ENCODE assay signal across 9 mouse cellular contexts in genomic region chr9:114527992-114528679, GRCm38 (mm10). TPM values are rescaled to one million over a fixed set of nuclear protein-coding genes. Genes with fewer than 3 reads are reported as not detected.
DNase-seq lines count a peak whose midpoint lies in the region; ATAC-seq and TF ChIP-seq lines count a peak whose summit lies in the region.
"Had no signal": no experiment of that assay in that cellular context is flagged by ENCODE, and none has a peak within 500 bp of the region (broad histone marks: within the 10 kb centered on the region; RNA-seq: fewer than 3 reads in every experiment).

No protein-coding gene starts in this region.

- H3K36me3 ChIP-seq in midbrain, embryonic 13.5 days = no peaks in the 10 kb centered on the region
- H3K36me3 ChIP-seq in midbrain, embryonic 14.5 days (ENCODE audit: control insufficient read depth, insufficient read depth, low read length) = no peaks in the 10 kb centered on the region
- no peaks in the 10 kb centered on the region for H3K36me3 ChIP-seq in thymus, adult 2 months (ENCODE audit: control insufficient read depth, insufficient read depth, low read length)

- H3K4me3 ChIP-seq in midbrain, embryonic 13.5 days (replicated peaks) = no peak overlapping the region
- no peak overlapping the region for H3K4me3 ChIP-seq in midbrain, embryonic 14.5 days (replicated peaks; ENCODE audit: low read depth, low read length)
- H3K4me3 ChIP-seq in thymus, adult 2 months (ENCODE audit: control insufficient read depth, insufficient read depth, low read length) = no peak overlapping the region

- no peaks in the 10 kb centered on the region for H3K27me3 ChIP-seq in midbrain, embryonic 13.5 days
- no peaks in the 10 kb centered on the region for H3K27me3 ChIP-seq in midbrain, embryonic 14.5 days (ENCODE audit: control insufficient read depth, insufficient read depth, low read length)
- H3K27me3 ChIP-seq in thymus, adult 2 months (ENCODE audit: control insufficient read depth, insufficient read depth, low read length) = no peaks in the 10 kb centered on the region

- 11% methylated on average over 17 of the region's 17 CpGs for WGBS in midbrain, embryonic 13.5 days
- 12% methylated on average over 17 of the region's 17 CpGs for WGBS in midbrain, embryonic 14.5 days
- WGBS in thymus, adult 2 months = 70% methylated on average over 17 of the region's 17 CpGs

- 0 out of 2 replicates have a peak overlapping the region, but pooled peaks have one; percentile 11 for H3K4me2 ChIP-seq in midbrain, embryonic 13.5 days (replicated peaks)
- no peak overlapping the region for H3K4me2 ChIP-seq in midbrain, embryonic 14.5 days (ENCODE audit: low read length)

- H3K9ac ChIP-seq in midbrain, embryonic 13.5 days (replicated peaks) = no peak overlapping the region
- H3K9ac ChIP-seq in midbrain, embryonic 14.5 days (replicated peaks; ENCODE audit: low read length) = no peak overlapping the region

- no peak for TF ChIP-seq CTCF in thymus, adult 2 months (IDR thresholded peaks at IDR 0.05; ENCODE audit: borderline replicate concordance, control insufficient read depth, extremely low read depth, insufficient read depth, low read length, poor library complexity)

- peak; percentile 58 for ATAC-seq in midbrain, embryonic 13.5 days
- no peak for ATAC-seq in midbrain, embryonic 14.5 days (ENCODE audit: low FRiP score, low TSS enrichment)
- peak; percentile 52; the same call in 1 of the 2 replicates for ATAC-seq in granulocyte monocyte progenitor cell, adult 5-6 weeks (replicated peaks; ENCODE audit: poor library complexity, severe bottlenecking)

- no peak overlapping the region for H3K27ac ChIP-seq in midbrain, embryonic 13.5 days
- H3K27ac ChIP-seq in midbrain, embryonic 14.5 days (replicated peaks; ENCODE audit: low read depth, low read length) = no peak overlapping the region
- no peak overlapping the region for H3K27ac ChIP-seq in thymus, adult 2 months (ENCODE audit: control insufficient read depth, insufficient read depth, low read length)

- no peak for DNase-seq in midbrain, embryonic 14.5 days
- peak; percentile 20 to 33 for DNase-seq in kidney, adult 8-10 months
- peak; percentile 75 for DNase-seq in lung, postnatal 10 days
- DNase-seq in thymus, adult 2 months = no peak
- DNase-seq in right cerebral cortex, adult 18-20 months = no peak
- no peak for DNase-seq in layer of hippocampus, postnatal 10 days (ENCODE audit: low spot score in 2 of 2)

- H3K9me3 ChIP-seq in midbrain, embryonic 13.5 days = no peaks in the 10 kb centered on the region
- H3K9me3 ChIP-seq in midbrain, embryonic 14.5 days (ENCODE audit: control insufficient read depth, low read length) = no peaks in the 10 kb centered on the region

- TF ChIP-seq POLR2A in thymus, adult 2 months (IDR thresholded peaks at IDR 0.05; ENCODE audit: control insufficient read depth, extremely low read depth, insufficient read depth, low read length, poor library complexity) = no peak

- H3K4me1 ChIP-seq in midbrain, embryonic 13.5 days (replicated peaks) = peaks cover 39% of the 10 kb centered on the region
- peaks cover 14% of the 10 kb centered on the region for H3K4me1 ChIP-seq in midbrain, embryonic 14.5 days (ENCODE audit: control insufficient read depth, insufficient read depth, low read length)
- peaks cover 5% of the 10 kb centered on the region for H3K4me1 ChIP-seq in thymus, adult 2 months (replicated peaks; ENCODE audit: control insufficient read depth, insufficient read depth, low read length)

RNA-seq across cellular contexts. Expression of gene C130032M10Rik, which starts 12.6 kb away (rescaled TPM):
- not detected in 2 replicates for polyA plus RNA-seq in midbrain, embryonic 13.5 days (2015; fragmentation: Nextera tagmentation; extraction: Ambion mirVana)
- polyA plus RNA-seq in midbrain, embryonic 14.5 days (2014; fragmentation: Nextera tagmentation; extraction: Ambion mirVana) = not detected in 2 replicates
- not detected in 2 replicates for total RNA-seq in granulocyte monocyte progenitor cell, adult 5-6 weeks (2014; fragmentation: Nextera tagmentation)
- total RNA-seq in granulocyte monocyte progenitor cell, adult 5-6 weeks (2017) = not detected in 2 replicates
- polyA plus RNA-seq in thymus, adult 2 months (2012; rRNA removed) = not detected in 2 replicates
- not detected for total RNA-seq in layer of hippocampus, postnatal 10 days (2021)
- total RNA-seq: adrenal gland, postnatal 36 days had no signal

RNA-seq across cellular contexts. Expression of gene Ccr4, which starts 23.4 kb away (rescaled TPM):
- not detected in 2 replicates for polyA plus RNA-seq in midbrain, embryonic 13.5 days (2015; fragmentation: Nextera tagmentation; extraction: Ambion mirVana)
- polyA plus RNA-seq in midbrain, embryonic 14.5 days (2014; fragmentation: Nextera tagmentation; extraction: Ambion mirVana) = not detected in 2 replicates
- not detected in 2 replicates for total RNA-seq in granulocyte monocyte progenitor cell, adult 5-6 weeks (2014; fragmentation: Nextera tagmentation)
- not detected in 2 replicates for total RNA-seq in granulocyte monocyte progenitor cell, adult 5-6 weeks (2017)
- 88.6 and 94.5 TPM in 2 replicates for polyA plus RNA-seq in thymus, adult 2 months (2012; rRNA removed)
- not detected for total RNA-seq in layer of hippocampus, postnatal 10 days (2021)
- total RNA-seq: adrenal gland, postnatal 36 days had no signal

RNA-seq across cellular contexts. Expression of gene Trim71, which starts 36.0 kb away (rescaled TPM):
- polyA plus RNA-seq in midbrain, embryonic 13.5 days (2015; fragmentation: Nextera tagmentation; extraction: Ambion mirVana) = 0.30 and 0.32 TPM in 2 replicates
- 0.15 and 0.16 TPM in 2 replicates for polyA plus RNA-seq in midbrain, embryonic 14.5 days (2014; fragmentation: Nextera tagmentation; extraction: Ambion mirVana)
- total RNA-seq in granulocyte monocyte progenitor cell, adult 5-6 weeks (2014; fragmentation: Nextera tagmentation) = not detected in 2 replicates
- total RNA-seq in granulocyte monocyte progenitor cell, adult 5-6 weeks (2017) = not detected in 2 replicates
- polyA plus RNA-seq in thymus, adult 2 months (2012; rRNA removed) = 0.03 TPM in 1 of 2 replicates, not detected in the other
- under 1 TPM; 0.18 to 0.27 TPM for total RNA-seq in layer of hippocampus, postnatal 10 days (2021)

Comparison
In these comparisons a context has a peak if more than half of its experiments do, and no peak if none do; other contexts are left out.
1. DNase-seq: peak in kidney, adult 8-10 months (2 of 2) and lung, postnatal 10 days (single experiment); none in midbrain, embryonic 14.5 days (single experiment), thymus, adult 2 months (single experiment), right cerebral cortex, adult 18-20 months (single experiment) and layer of hippocampus, postnatal 10 days (0 of 2).
2. RNA of gene Ccr4, which starts 23.4 kb away (polyA plus RNA-seq): 88.6 to 94.5 TPM in thymus, adult 2 months; not detected in midbrain, embryonic 13.5 days and not detected in midbrain, embryonic 14.5 days; every median in the first group is over 10 times any median in the second.